Mouse (Mus musculus) kidney, adult 9 months (tissue): ENCODE data around the gene St7.

Source experiments
- DNase-seq: peaks from one replicate; pipeline ENCODE4 v3.0.0; 2022

The St7 gene

GRCm38 (mm10) chr6:17969815-17970214 is 277.1 kb downstream of the St7 start:
- no peak for DNase-seq

- no peak for DNase-seq
Measured at GRCm38 (mm10) chr6:17971393-17971792, 278.7 kb downstream of the St7 start.

- DNase-seq, result no peak
Measured at GRCm38 (mm10) chr6:17974416-17974815, 281.7 kb downstream of the St7 start.

GRCm38 (mm10) chr6:17977165-17977564 is 284.4 kb downstream of the St7 start:
- DNase-seq, result no peak

GRCm38 (mm10) chr6:17978324-17978723 is 285.6 kb downstream of the St7 start:
- no peak for DNase-seq

- DNase-seq, result no peak
Measured at GRCm38 (mm10) chr6:17978881-17979280, 286.1 kb downstream of the St7 start.

- no peak for DNase-seq
Measured at GRCm38 (mm10) chr6:17979361-17979760, 286.6 kb downstream of the St7 start.

- no peak for DNase-seq
Measured at GRCm38 (mm10) chr6:17990173-17991028, 297.7 kb downstream of the St7 start.

GRCm38 (mm10) chr6:17991625-17992024 is 298.9 kb downstream of the St7 start:
- peak; percentile 2 for DNase-seq
